Mouse (Mus musculus) liver, postnatal 0 days (tissue): ENCODE measurements around the gene Spc24. TPM values are rescaled to one million over a fixed set of nuclear protein-coding genes. Genes with fewer than 3 reads are reported as not detected.
"Not testable (repeated sequence)": the region's sequence is repeated elsewhere in the genome, so short reads cannot be mapped to it uniquely, and the experiment has no call there.

Experiments used
- ATAC-seq: fragments of 200-750 bp; cut with Nextera tagmentation; 2 replicates; pipeline ENCODE4 v1.8.0; 2017; ENCODE audit warnings: mild to moderate bottlenecking, moderate library complexity
- DNase-seq: peaks from one replicate; pipeline ENCODE4 v3.0.0-alpha.2; 2016
- H3K27ac ChIP-seq: fragments of 300-500 bp; sonication (generic); 2 replicates; pipeline ENCODE4 v1.5.1; 2014; ENCODE audit warnings: antibody characterized with exemption, moderate library complexity, mild to moderate bottlenecking, low read depth
- H3K27me3 ChIP-seq: fragments of 300-500 bp; sonication (generic); 2 replicates; pipeline ENCODE4 v1.6.1; 2014; ENCODE audit warnings: low read length, control low read depth, mixed read lengths; ENCODE audit not compliant: insufficient read depth
- H3K36me3 ChIP-seq: fragments of 300-500 bp; sonication (generic); replicated peaks from 2 replicates; pipeline ENCODE4 v1.6.1; 2014; ENCODE audit warnings: mild to moderate bottlenecking, control low read depth, low read length, moderate library complexity, mixed read lengths; ENCODE audit not compliant: insufficient read depth
- H3K4me1 ChIP-seq: fragments of 300-500 bp; sonication (generic); 2 replicates; pipeline ENCODE4 v1.6.1; 2014; ENCODE audit warnings: antibody characterized with exemption, mild to moderate bottlenecking, control low read depth; ENCODE audit not compliant: insufficient read depth
- H3K4me2 ChIP-seq: fragments of 300-500 bp; sonication (generic); 2 replicates; pipeline ENCODE4 v1.6.1; 2014; ENCODE audit warnings: low read depth, mild to moderate bottlenecking, low read length, moderate library complexity, mixed read lengths
- H3K4me3 ChIP-seq: fragments of 300-500 bp; sonication (generic); 2 replicates; pipeline ENCODE4 v1.5.1; 2014; ENCODE audit warnings: low read depth, low read length
- H3K9ac ChIP-seq: fragments of 300-500 bp; sonication (generic); replicated peaks from 2 replicates; pipeline ENCODE4 v1.6.1; 2014; ENCODE audit warnings: mild to moderate bottlenecking, moderate library complexity
- H3K9me3 ChIP-seq: fragments of 300-500 bp; sonication (generic); 2 replicates; pipeline ENCODE4 v1.6.1; 2016; ENCODE audit warnings: mild to moderate bottlenecking, control low read depth, low read length, mixed read lengths
- CTCF ChIP-seq: sonication (generic); IDR thresholded peaks from 2 replicates; pipeline ENCODE4 v1.5.1; 2016; ENCODE audit warnings: antibody characterized with exemption, low read depth
- EP300 ChIP-seq: IDR thresholded peaks from 2 replicates; pipeline ENCODE4 v1.6.1; 2016; ENCODE audit warnings: antibody characterized with exemption, low read depth, mild to moderate bottlenecking
- WGBS: fragments of 180-500 bp; shearing (Covaris S2); extraction: QIAGEN DNeasy Blood & Tissue Kit; methylation state at CpG from one replicate; pipeline ENCODE4 v1.1.7; 2014; ENCODE audit not compliant: insufficient replicate concordance; 5-methylcytosine and 5-hydroxymethylcytosine counted together
- polyA plus RNA-seq: library from polyadenylated mRNA; unstranded; fragments of >200 nt; fragmentation: Nextera tagmentation; extraction: Ambion mirVana; gene quantifications from 2 replicates; pipeline ENCODE4 v1.2.1, GENCODE M21; 2015

The Spc24 gene
- polyA plus RNA-seq, 1 experiment from 2014 or later = 38.4 TPM

GRCm38 (mm10) chr9:21788234-21788633 is 28.1 kb upstream of the Spc24 start:
- H3K4me3 ChIP-seq = no peak overlapping the region
- no peak for TF ChIP-seq CTCF
- no peak for TF ChIP-seq EP300
- H3K4me1 ChIP-seq = peaks cover 3% of the 10 kb centered on the region; the same call in 1 of the 2 replicates
- peaks cover 8% of the 10 kb centered on the region for H3K36me3 ChIP-seq
- no peak overlapping the region for H3K4me2 ChIP-seq
- H3K9me3 ChIP-seq = no peaks in the 10 kb centered on the region
- H3K9ac ChIP-seq = no peak overlapping the region
- no peaks in the 10 kb centered on the region for H3K27me3 ChIP-seq
- no peak overlapping the region for H3K27ac ChIP-seq
- DNase-seq (no peak), ATAC-seq (no peak)
- 81% methylated on average over 9 of the region's 9 CpGs for WGBS

- no peaks in the 10 kb centered on the region for H3K9me3 ChIP-seq
- H3K4me2 ChIP-seq = no peak overlapping the region
- ATAC-seq (no peak), DNase-seq (no peak)
- no peak overlapping the region for H3K27ac ChIP-seq
- H3K36me3 ChIP-seq = peaks cover 10% of the 10 kb centered on the region
- TF ChIP-seq CTCF (no peak), EP300 (no peak)
- no peak overlapping the region for H3K4me3 ChIP-seq
- peaks cover 3% of the 10 kb centered on the region; the same call in 1 of the 2 replicates for H3K4me1 ChIP-seq
- no peak overlapping the region for H3K9ac ChIP-seq
- H3K27me3 ChIP-seq = no peaks in the 10 kb centered on the region
- WGBS = 80% methylated on average over 5 of the region's 5 CpGs
Measured at GRCm38 (mm10) chr9:21787654-21788053, 27.6 kb upstream of the Spc24 start.

GRCm38 (mm10) chr9:21786906-21787305 is 26.8 kb upstream of the Spc24 start:
- ATAC-seq (peak; percentile 55; the same call in 1 of the 2 replicates), DNase-seq (peak; percentile 75)
- Histone ChIP-seq H3K9me3 (no peaks in the 10 kb centered on the region), H3K4me2 (no peak overlapping the region), H3K4me3 (no peak overlapping the region), H3K9ac (no peak overlapping the region), H3K27ac (no peak overlapping the region), H3K27me3 (no peaks in the 10 kb centered on the region), H3K4me1 (no peaks in the 10 kb centered on the region), H3K36me3 (peaks cover 10% of the 10 kb centered on the region)
- 17% methylated on average over 6 of the region's 6 CpGs for WGBS
- TF ChIP-seq CTCF (peak; percentile 79), EP300 (no peak)

GRCm38 (mm10) chr9:21786309-21786708 is 26.2 kb upstream of the Spc24 start:
- not testable (repeated sequence) for H3K27ac ChIP-seq, H3K4me1 ChIP-seq, H3K27me3 ChIP-seq, DNase-seq, H3K9me3 ChIP-seq, ATAC-seq, H3K4me3 ChIP-seq, H3K9ac ChIP-seq, H3K4me2 ChIP-seq
- peaks cover 10% of the 10 kb centered on the region for H3K36me3 ChIP-seq
- WGBS = 83% methylated on average over 1 of the region's 2 CpGs

- TF ChIP-seq EP300 (no peak), CTCF (no peak)
- Histone ChIP-seq H3K27me3 (no peaks in the 10 kb centered on the region), H3K9ac (no peak overlapping the region), H3K4me2 (no peak overlapping the region), H3K36me3 (peaks cover 18% of the 10 kb centered on the region), H3K4me3 (no peak overlapping the region), H3K4me1 (no peaks in the 10 kb centered on the region), H3K9me3 (no peaks in the 10 kb centered on the region), H3K27ac (no peak overlapping the region)
- 77% methylated on average over 7 of the region's 7 CpGs for WGBS
- DNase-seq (no peak), ATAC-seq (no peak)
Measured at GRCm38 (mm10) chr9:21784517-21785307, 24.6 kb upstream of the Spc24 start.

- H3K4me3 ChIP-seq = no peak overlapping the region
- no peak for TF ChIP-seq CTCF
- ATAC-seq (no peak), DNase-seq (no peak)
- peaks cover 21% of the 10 kb centered on the region for H3K36me3 ChIP-seq
- no peaks in the 10 kb centered on the region for H3K4me1 ChIP-seq
- H3K9me3 ChIP-seq = no peaks in the 10 kb centered on the region
- no peaks in the 10 kb centered on the region for H3K27me3 ChIP-seq
- H3K4me2 ChIP-seq = no peak overlapping the region
- H3K9ac ChIP-seq = no peak overlapping the region
- no peak overlapping the region for H3K27ac ChIP-seq
- 75% methylated on average over 15 of the region's 15 CpGs for WGBS
Measured at GRCm38 (mm10) chr9:21781657-21782468, 21.8 kb upstream of the Spc24 start.
